Mouse (Mus musculus): ENCODE data around the gene Plgrkt.

Plgrkt gene

GRCm38 (mm10) chr19:29379839-29380603 is 12.8 kb upstream of the Plgrkt start:
- no peak for DNase-seq

GRCm38 (mm10) chr19:29376382-29376781 is 9.2 kb upstream of the Plgrkt start:
- no peak for DNase-seq

GRCm38 (mm10) chr19:29374947-29375346 is 7.8 kb upstream of the Plgrkt start:
- DNase-seq = no peak

GRCm38 (mm10) chr19:29373438-29373837 is 6.2 kb upstream of the Plgrkt start:
- DNase-seq = no peak

- no peak for DNase-seq
Measured at GRCm38 (mm10) chr19:29372621-29373020, 5.4 kb upstream of the Plgrkt start.

GRCm38 (mm10) chr19:29372138-29372537 is 4.9 kb upstream of the Plgrkt start:
- peak; percentile 23 for DNase-seq

GRCm38 (mm10) chr19:29371284-29372081 is 4.3 kb upstream of the Plgrkt start:
- peak; percentile 38 for DNase-seq

- no peak for DNase-seq
Measured at GRCm38 (mm10) chr19:29370545-29371283, 3.5 kb upstream of the Plgrkt start.

GRCm38 (mm10) chr19:29370112-29370511 is 2.9 kb upstream of the Plgrkt start:
- DNase-seq = no peak

GRCm38 (mm10) chr19:29368671-29369309 is 1.6 kb upstream of the Plgrkt start:
- DNase-seq = no peak

GRCm38 (mm10) chr19:29368041-29368440 is 851 bp upstream of the Plgrkt start:
- no peak for DNase-seq

- peak; percentile 38 for DNase-seq
Measured at GRCm38 (mm10) chr19:29366226-29366968, 793 bp downstream of the Plgrkt start.

- peak; percentile 51 for DNase-seq
Measured at GRCm38 (mm10) chr19:29365105-29365504, 2.1 kb downstream of the Plgrkt start.

GRCm38 (mm10) chr19:29364076-29364475 is 3.1 kb downstream of the Plgrkt start:
- no peak for DNase-seq

- no peak for DNase-seq
Measured at GRCm38 (mm10) chr19:29363557-29363956, 3.6 kb downstream of the Plgrkt start.

- no peak for DNase-seq
Measured at GRCm38 (mm10) chr19:29362173-29362930, 4.8 kb downstream of the Plgrkt start.

- peak; percentile 88 for DNase-seq
Measured at GRCm38 (mm10) chr19:29361468-29362130, 5.6 kb downstream of the Plgrkt start.

GRCm38 (mm10) chr19:29360251-29360650 is 6.9 kb downstream of the Plgrkt start:
- no peak for DNase-seq

- DNase-seq = no peak
Measured at GRCm38 (mm10) chr19:29356281-29356680, 10.9 kb downstream of the Plgrkt start.

All from thymus, postnatal 4 days (tissue).